Mouse (Mus musculus) embryonic fibroblast, embryonic 13.5 days (primary cell): ENCODE measurements around the gene Elmod1.

Source experiments
- CTCF ChIP-seq: IDR thresholded peaks from 2 replicates; pipeline ENCODE4 v1.5.1; 2011; ENCODE audit warnings: mild to moderate bottlenecking, control low read depth, low read length, moderate library complexity, borderline replicate concordance; ENCODE audit not compliant: insufficient read depth
- POLR2A ChIP-seq: IDR thresholded peaks from 2 replicates; pipeline ENCODE4 v1.6.1; 2011; ENCODE audit warnings: low read depth, mild to moderate bottlenecking, control low read depth, low read length, moderate library complexity

- TF ChIP-seq POLR2A (no peak), CTCF (no peak; the same call in 1 of the 2 replicates)
Observed at GRCm38 (mm10) chr9:53890075-53890474, 85.0 kb downstream of the Elmod1 start.
